Comparison of ENCODE assay signal across 8 mouse cellular contexts in the genomic region with DNA sequence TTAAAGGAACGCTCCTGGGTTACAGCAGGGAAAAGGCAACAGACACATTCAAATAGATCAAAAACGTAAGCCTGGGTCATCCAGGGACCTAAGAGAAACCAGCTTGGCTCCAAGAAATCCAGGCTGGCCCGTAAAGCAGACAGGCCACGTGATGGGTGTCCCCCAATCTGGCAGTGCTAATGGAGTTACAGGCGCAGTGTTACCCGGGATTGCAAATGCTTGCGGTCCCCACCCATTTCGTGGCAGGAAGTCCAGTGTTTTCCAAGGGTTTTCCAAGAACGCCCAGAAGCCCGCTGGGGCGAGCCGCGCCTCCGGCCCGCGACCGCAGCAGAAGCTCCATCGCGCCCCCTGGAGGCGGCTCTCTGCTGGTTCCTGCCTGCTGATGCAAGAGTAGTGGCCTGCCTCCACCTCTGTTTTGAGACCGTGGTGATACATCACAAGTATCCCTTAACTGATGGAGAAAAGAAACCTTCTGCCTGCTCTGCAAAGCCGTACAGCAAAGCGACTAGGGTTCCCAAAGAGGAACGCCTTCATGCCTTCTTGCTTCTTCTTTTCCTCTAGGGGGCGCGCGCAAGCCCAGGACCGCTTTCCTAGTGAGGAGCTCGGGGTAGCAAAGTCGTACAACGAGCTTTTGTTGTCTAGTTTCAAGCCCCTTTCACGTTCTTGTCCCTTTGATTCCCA. TPM values are rescaled to one million over a fixed set of nuclear protein-coding genes. Genes with fewer than 3 reads are reported as not detected.
DNase-seq lines count a peak whose midpoint lies in the region; ATAC-seq and TF ChIP-seq lines count a peak whose summit lies in the region.

No protein-coding gene starts in this region.

- H3K9me3 ChIP-seq in liver, postnatal 0 days (ENCODE audit: low read length) = no peaks in the 10 kb centered on the region

- peak overlapping the region; percentile 48 for H3K4me3 ChIP-seq in layer of hippocampus, adult 2 months
- peak overlapping the region; percentile 40 for H3K4me3 ChIP-seq in liver, postnatal 0 days (ENCODE audit: low read depth, low read length)
- peak overlapping the region; percentile 46 for H3K4me3 ChIP-seq in olfactory bulb, adult 2 months (ENCODE audit: insufficient read depth, low read depth, low read length)

- ATAC-seq in frontal cortex, adult (ENCODE audit: low TSS enrichment) = peak; percentile 75
- peak; percentile 57 for ATAC-seq in liver, postnatal 0 days

- 3% methylated on average over 32 of the region's 32 CpGs for WGBS in liver, postnatal 0 days (ENCODE audit: insufficient replicate concordance)
- 3% methylated on average over 32 of the region's 32 CpGs for WGBS in olfactory bulb, adult 2 months

- H3K4me1 ChIP-seq in liver, postnatal 0 days (ENCODE audit: insufficient read depth) = no peaks in the 10 kb centered on the region
- H3K4me1 ChIP-seq in olfactory bulb, adult 2 months (ENCODE audit: control insufficient read depth, insufficient read depth, low read length) = peaks cover 17% of the 10 kb centered on the region

- H3K27ac ChIP-seq in layer of hippocampus, adult 2 months = peak overlapping the region; percentile 85
- peak overlapping the region; percentile 84 for H3K27ac ChIP-seq in liver, postnatal 0 days (ENCODE audit: low read depth)
- peak overlapping the region; percentile 20 for H3K27ac ChIP-seq in olfactory bulb, adult 2 months (ENCODE audit: insufficient read depth, low read depth, low read length)

- peak; percentile 99 for TF ChIP-seq CTCF in layer of hippocampus, adult 2 months (conservative IDR thresholded peaks at IDR 0.05)
- peak; percentile 83 for TF ChIP-seq CTCF in liver, postnatal 0 days (IDR thresholded peaks at IDR 0.05; ENCODE audit: low read depth)
- peak; percentile 100 for TF ChIP-seq CTCF in olfactory bulb, adult 2 months (IDR thresholded peaks at IDR 0.05; ENCODE audit: insufficient read depth, low read depth, low read length)

- peak overlapping the region; percentile 63 for H3K4me2 ChIP-seq in liver, postnatal 0 days (ENCODE audit: low read depth, low read length)

- no peaks in the 10 kb centered on the region for H3K27me3 ChIP-seq in liver, postnatal 0 days (ENCODE audit: insufficient read depth, low read length)

- H3K9ac ChIP-seq in liver, postnatal 0 days (replicated peaks) = peak overlapping the region; percentile 44; the same call in 1 of the 2 replicates

- TF ChIP-seq POLR2A in olfactory bulb, adult 2 months (IDR thresholded peaks at IDR 0.05; ENCODE audit: insufficient read depth, low read depth, low read length) = no peak

- no peaks in the 10 kb centered on the region; the same call in 1 of the 2 replicates for H3K36me3 ChIP-seq in liver, postnatal 0 days (replicated peaks; ENCODE audit: insufficient read depth, low read length)

- no peak for TF ChIP-seq EP300 in liver, postnatal 0 days (IDR thresholded peaks at IDR 0.05; ENCODE audit: low read depth)

- DNase-seq in NIH3T3 (ENCODE audit: low read depth) = peak; percentile 98
- DNase-seq in cerebellum, adult 8-10 months = peak; percentile 88
- peak; percentile 96 for DNase-seq in heart, postnatal 4 days
- peak; percentile 58 to 86 for DNase-seq in layer of hippocampus, adult 2 months (ENCODE audit: low spot score in 2 of 2)
- peak; percentile 86 for DNase-seq in liver, postnatal 0 days
- peak; percentile 35 for DNase-seq in thymus, postnatal 25 days

RNA-seq across cellular contexts. Expression of a gene that starts 29.6 kb away (rescaled TPM):
- total RNA-seq in heart, postnatal 4 days (2021) = 100 to 1,000 TPM; 175 to 186 TPM
- 100 to 1,000 TPM; 243 TPM for total RNA-seq in layer of hippocampus, adult 2 months (2021)
- polyA plus RNA-seq in liver, postnatal 0 days (2015; fragmentation: Nextera tagmentation; extraction: Ambion mirVana) = 6.9 and 7.0 TPM in 2 replicates
- 46.1 TPM in 1 of 2 replicates, not detected in the other for polyA plus RNA-seq in olfactory bulb, adult 2 months (2012; ENCODE audit: insufficient read depth, insufficient read length, low replicate concordance, missing spikeins)

Comparison
In these comparisons a context has a peak if more than half of its experiments do, and no peak if none do; other contexts are left out.
1. Peak in every context shown above with its lines: DNase-seq, ATAC-seq, H3K4me3 ChIP-seq and H3K27ac ChIP-seq.
2. DNase-seq: peak in every context shown above with its lines; median percentile 98 in NIH3T3; 96 in heart, postnatal 4 days; 88 in cerebellum, adult 8-10 months; 86 in liver, postnatal 0 days; 72 in layer of hippocampus, adult 2 months; 35 in thymus, postnatal 25 days.
3. H3K27ac ChIP-seq: peak in every context shown above with its lines; median percentile 85 in layer of hippocampus, adult 2 months; 84 in liver, postnatal 0 days; 20 in olfactory bulb, adult 2 months.